Mouse (Mus musculus) embryonic fibroblast, embryonic 13.5 days (primary cell): ENCODE measurements at regions not wholly inside any gene's neighbourhood (a gene's known extent, or its start where the extent isn't known, plus 50 kb on each side); places are given as distances from the start of the nearest gene placed in this dataset.

Experiments used
- H3K27ac ChIP-seq: 2 replicates; pipeline ENCODE4 v1.5.1; 2012; ENCODE audit warnings: low read length, control low read depth, inconsistent platforms; ENCODE audit not compliant: insufficient read depth
- H3K4me1 ChIP-seq: 2 replicates; pipeline ENCODE4 v1.6.1; 2011; ENCODE audit warnings: low read length; ENCODE audit not compliant: control insufficient read depth, insufficient read depth
- H3K4me3 ChIP-seq: 2 replicates; pipeline ENCODE4 v1.5.1; 2011; ENCODE audit warnings: mild to moderate bottlenecking, control low read depth, low read length; ENCODE audit not compliant: insufficient read depth
- CTCF ChIP-seq: IDR thresholded peaks from 2 replicates; pipeline ENCODE4 v1.5.1; 2011; ENCODE audit warnings: mild to moderate bottlenecking, control low read depth, low read length, moderate library complexity, borderline replicate concordance; ENCODE audit not compliant: insufficient read depth
- POLR2A ChIP-seq: IDR thresholded peaks from 2 replicates; pipeline ENCODE4 v1.6.1; 2011; ENCODE audit warnings: low read depth, mild to moderate bottlenecking, control low read depth, low read length, moderate library complexity

GRCm38 (mm10) chr9:74479273-74479672, 369.1 kb downstream of the Wdr72 start:
- no peak for TF ChIP-seq CTCF
- no peak for TF ChIP-seq POLR2A
- Histone ChIP-seq H3K4me1 (no peaks in the 10 kb centered on the region), H3K4me3 (no peak overlapping the region)

GRCm38 (mm10) chr9:74513887-74514286, 347.8 kb upstream of the Onecut1 start:
- no peaks in the 10 kb centered on the region for H3K4me1 ChIP-seq
- no peak for TF ChIP-seq POLR2A
- TF ChIP-seq CTCF: no peak
- no peak overlapping the region for H3K4me3 ChIP-seq
- no peak overlapping the region for H3K27ac ChIP-seq

More at GRCm38 (mm10) chr9:74479273-74479672, 369.1 kb downstream of the Wdr72 start:
- no peak overlapping the region for H3K27ac ChIP-seq

- TF ChIP-seq POLR2A (no peak), CTCF (no peak)
- H3K4me1 ChIP-seq: no peaks in the 10 kb centered on the region
- H3K4me3 ChIP-seq: no peak overlapping the region
- no peak overlapping the region for H3K27ac ChIP-seq
Measured at GRCm38 (mm10) chr9:74528550-74528949, 333.2 kb upstream of the Onecut1 start.

DNA sequence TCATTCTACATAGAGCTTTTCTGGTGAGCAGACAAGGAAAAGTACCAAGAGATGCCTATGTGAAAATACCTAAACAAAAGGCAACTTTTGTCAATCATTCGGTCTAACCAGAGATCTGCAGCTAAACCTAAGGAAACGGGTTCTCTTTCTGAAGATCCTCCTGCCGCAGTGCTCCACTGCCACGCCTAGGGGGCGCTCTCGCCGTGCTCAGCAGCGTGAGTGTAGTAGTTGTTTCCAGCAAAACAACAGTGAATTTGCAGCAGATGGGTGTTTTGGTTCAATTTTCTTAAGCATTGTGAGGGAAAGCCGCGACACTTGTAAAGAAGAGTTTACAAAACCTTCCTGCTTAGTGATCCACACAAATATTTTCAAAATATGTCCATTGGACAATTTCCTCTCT, 331.4 kb upstream of the Onecut1 start:
- TF ChIP-seq POLR2A: no peak
- peak; percentile 89 for TF ChIP-seq CTCF
- Histone ChIP-seq H3K4me3 (no peak overlapping the region), H3K27ac (no peak overlapping the region), H3K4me1 (no peaks in the 10 kb centered on the region)

DNA sequence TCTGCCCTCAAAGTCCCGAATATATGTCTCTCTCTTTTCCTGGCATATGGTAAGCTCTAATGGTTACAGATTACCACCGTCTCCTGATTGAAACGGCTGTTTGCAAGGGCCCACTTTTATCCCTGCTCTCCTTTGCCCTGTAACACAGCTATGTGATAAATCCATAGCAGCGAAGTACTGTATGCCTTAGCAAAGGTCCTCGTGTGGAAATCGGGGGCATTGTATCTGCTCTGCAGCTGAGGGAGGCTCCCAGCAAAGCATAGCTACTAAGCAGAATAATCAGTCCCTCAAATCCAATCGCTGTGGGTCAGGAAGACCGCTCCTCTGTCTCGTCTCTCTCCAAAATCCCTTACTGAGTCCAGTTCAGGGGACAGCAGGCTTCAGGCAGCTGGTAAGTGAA, 331.0 kb upstream of the Onecut1 start:
- TF ChIP-seq CTCF: no peak
- no peak for TF ChIP-seq POLR2A
- Histone ChIP-seq H3K27ac (no peak overlapping the region), H3K4me1 (no peaks in the 10 kb centered on the region), H3K4me3 (no peak overlapping the region)

DNA sequence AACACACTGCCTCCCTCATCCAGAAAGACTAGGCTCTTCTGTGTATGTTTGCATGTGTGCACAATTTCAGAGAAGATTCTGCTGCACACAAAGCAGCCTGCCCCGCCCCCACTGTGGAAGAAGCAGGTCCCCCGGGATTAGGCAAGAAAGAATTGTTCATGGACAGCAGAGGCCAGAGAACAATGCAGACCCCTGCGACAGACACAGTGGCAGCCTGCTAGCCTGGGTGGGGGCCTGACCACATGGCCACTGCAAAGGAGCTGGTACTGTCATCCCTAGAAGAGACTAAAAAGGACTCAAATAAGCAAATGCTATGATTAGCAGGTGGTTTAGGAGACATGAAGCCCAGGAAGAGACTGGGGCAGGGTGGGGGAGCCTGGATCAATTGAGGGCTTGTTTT, 329.7 kb upstream of the Onecut1 start:
- Histone ChIP-seq H3K4me1 (no peaks in the 10 kb centered on the region), H3K27ac (no peak overlapping the region), H3K4me3 (no peak overlapping the region)
- TF ChIP-seq POLR2A (no peak), CTCF (no peak)

- TF ChIP-seq POLR2A (no peak), CTCF (no peak)
- no peaks in the 10 kb centered on the region for H3K4me1 ChIP-seq
- H3K4me3 ChIP-seq: no peak overlapping the region
- H3K27ac ChIP-seq: no peak overlapping the region
Measured at GRCm38 (mm10) chr9:74534976-74535375, 326.7 kb upstream of the Onecut1 start.

DNA sequence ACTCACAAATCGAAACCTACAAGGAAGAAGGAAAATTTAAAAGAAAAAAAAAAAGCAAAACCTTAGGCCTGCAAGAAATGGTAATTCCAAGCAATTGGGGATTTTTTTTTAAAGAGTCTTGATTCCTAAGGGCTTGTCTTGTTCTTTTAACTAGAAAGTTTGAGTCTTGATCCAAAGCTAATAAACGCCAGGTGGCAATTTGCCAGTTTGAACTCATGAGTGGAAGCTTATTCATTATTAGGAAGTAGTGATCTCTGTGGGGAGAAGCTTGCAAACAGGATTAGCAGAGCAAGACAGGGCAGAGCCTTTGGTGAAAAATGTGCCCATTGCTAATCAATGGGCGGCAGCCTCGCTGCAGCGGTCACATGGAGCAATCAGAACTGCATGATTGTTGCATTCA, 305.6 kb upstream of the Onecut1 start:
- no peak overlapping the region for H3K27ac ChIP-seq
- H3K4me1 ChIP-seq: no peaks in the 10 kb centered on the region
- TF ChIP-seq CTCF (no peak), POLR2A (no peak)
- H3K4me3 ChIP-seq: no peak overlapping the region

DNA sequence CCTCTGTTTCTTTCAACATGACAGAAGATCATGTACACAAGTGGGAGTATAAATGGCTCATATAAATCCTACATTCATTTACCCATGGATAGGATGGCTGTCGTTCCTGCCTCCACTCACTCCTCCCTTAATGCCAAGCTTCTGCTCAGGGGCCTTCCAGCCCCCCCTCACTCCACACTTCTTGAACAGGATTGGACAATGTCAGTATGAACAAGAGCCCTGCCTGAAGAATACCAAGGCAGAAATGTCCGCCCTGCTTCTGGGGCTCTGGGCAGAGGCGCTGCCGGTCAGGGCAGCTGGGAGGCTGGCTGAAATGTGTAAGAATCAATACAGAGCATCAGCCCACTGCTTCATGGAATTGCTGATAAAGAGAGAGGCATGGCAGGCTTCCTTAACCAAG, 269.0 kb upstream of the Onecut1 start:
- Histone ChIP-seq H3K4me3 (no peak overlapping the region), H3K4me1 (no peaks in the 10 kb centered on the region), H3K27ac (no peak overlapping the region)
- no peak for TF ChIP-seq CTCF
- no peak for TF ChIP-seq POLR2A

GRCm38 (mm10) chr9:74593970-74594369, 267.8 kb upstream of the Onecut1 start:
- Histone ChIP-seq H3K4me1 (no peaks in the 10 kb centered on the region), H3K27ac (no peak overlapping the region), H3K4me3 (no peak overlapping the region)
- TF ChIP-seq POLR2A (no peak), CTCF (no peak)

- no peak for TF ChIP-seq POLR2A
- no peak for TF ChIP-seq CTCF
- no peak overlapping the region for H3K27ac ChIP-seq
- H3K4me3 ChIP-seq: no peak overlapping the region
- H3K4me1 ChIP-seq: no peaks in the 10 kb centered on the region
Measured at GRCm38 (mm10) chr9:74604415-74604814, 257.3 kb upstream of the Onecut1 start.
